Mouse (Mus musculus): ENCODE results near the gene Itgal. TPM values are rescaled to one million over a fixed set of nuclear protein-coding genes. Genes with fewer than 3 reads are reported as not detected.

Itgal gene
- polyA plus RNA-seq, 1 experiment: 0.81 TPM

DNA sequence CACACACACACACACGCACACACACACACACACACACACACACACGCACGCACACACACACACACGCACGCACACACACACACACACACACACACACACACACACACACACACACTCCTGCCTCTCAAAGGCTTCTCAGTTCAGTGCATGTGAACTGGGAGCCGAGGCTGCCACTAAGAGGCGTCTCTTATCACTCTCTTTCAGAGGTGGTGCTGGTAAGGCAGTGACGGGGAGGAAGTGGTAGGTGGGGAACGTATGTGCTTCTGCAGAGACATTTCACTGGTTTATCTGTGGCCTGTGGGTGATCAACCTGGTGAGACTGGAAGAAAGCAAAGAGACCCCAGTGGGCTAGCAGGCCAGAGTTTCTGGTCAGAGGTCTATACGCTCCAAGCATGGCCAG lies 10.9 kb upstream of the Itgal start:
- H3K9me3 ChIP-seq (replicated peaks; ENCODE audit: control insufficient read depth, insufficient read depth, low read length, poor library complexity, severe bottlenecking): no peaks in the 10 kb centered on the region
- no peak overlapping the region for H3K27ac ChIP-seq (ENCODE audit: insufficient read depth, low read length)

DNA sequence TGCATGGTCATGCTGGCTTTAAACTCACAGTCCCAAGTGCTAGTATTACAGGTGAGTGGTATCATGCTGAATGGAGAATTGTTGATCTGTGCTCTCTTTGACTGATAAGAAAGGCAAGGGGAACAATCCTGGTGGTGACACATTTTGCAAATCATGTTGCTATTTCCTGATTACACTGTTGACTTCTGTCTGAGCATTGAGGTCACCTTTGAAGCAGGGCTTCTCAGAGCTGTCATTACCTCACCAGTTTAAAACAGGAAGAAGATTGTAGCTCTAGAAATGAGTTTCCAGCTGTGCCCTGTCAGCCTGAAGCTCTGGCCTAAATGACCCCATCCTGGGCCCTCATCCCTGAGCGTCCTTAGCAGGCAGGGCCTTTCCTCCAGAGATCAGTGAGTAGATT lies 8.1 kb upstream of the Itgal start:
- Histone ChIP-seq H3K27ac (ENCODE audit: insufficient read depth, low read length) (no peak overlapping the region), H3K9me3 (replicated peaks; ENCODE audit: control insufficient read depth, insufficient read depth, low read length, poor library complexity, severe bottlenecking) (no peaks in the 10 kb centered on the region), H3K4me1 (ENCODE audit: control insufficient read depth, insufficient read depth, low read length) (no peaks in the 10 kb centered on the region), H3K27me3 (ENCODE audit: control insufficient read depth, insufficient read depth, low read length, poor library complexity, severe bottlenecking) (no peaks in the 10 kb centered on the region), H3K36me3 (ENCODE audit: control insufficient read depth, insufficient read depth, low read length, poor library complexity, severe bottlenecking) (no peaks in the 10 kb centered on the region), H3K4me3 (ENCODE audit: low read depth, low read length) (no peak overlapping the region), H3K9ac (ENCODE audit: low read depth, poor library complexity, severe bottlenecking) (no peak overlapping the region)
- TF ChIP-seq POLR2A (IDR thresholded peaks at IDR 0.05; ENCODE audit: insufficient read depth, low read length): no peak
- no peak for TF ChIP-seq CTCF (IDR thresholded peaks at IDR 0.05; ENCODE audit: low read depth, low read length)
- TF ChIP-seq EP300 (IDR thresholded peaks at IDR 0.05; ENCODE audit: insufficient read depth, low read depth, low read length): no peak

More for the DNA sequence above, 10.9 kb upstream of the Itgal start:
- Histone ChIP-seq H3K36me3 (ENCODE audit: control insufficient read depth, insufficient read depth, low read length, poor library complexity, severe bottlenecking) (no peaks in the 10 kb centered on the region), H3K27me3 (ENCODE audit: control insufficient read depth, insufficient read depth, low read length, poor library complexity, severe bottlenecking) (no peaks in the 10 kb centered on the region), H3K4me1 (ENCODE audit: control insufficient read depth, insufficient read depth, low read length) (no peaks in the 10 kb centered on the region), H3K4me3 (ENCODE audit: low read depth, low read length) (no peak overlapping the region), H3K9ac (ENCODE audit: low read depth, poor library complexity, severe bottlenecking) (no peak overlapping the region)
- TF ChIP-seq POLR2A (IDR thresholded peaks at IDR 0.05; ENCODE audit: insufficient read depth, low read length) (no peak), EP300 (IDR thresholded peaks at IDR 0.05; ENCODE audit: insufficient read depth, low read depth, low read length) (no peak), CTCF (IDR thresholded peaks at IDR 0.05; ENCODE audit: low read depth, low read length) (no peak)

GRCm38 (mm10) chr7:127289306-127289705 lies 6.8 kb upstream of the Itgal start:
- H3K36me3 ChIP-seq (ENCODE audit: control insufficient read depth, insufficient read depth, low read length, poor library complexity, severe bottlenecking): no peaks in the 10 kb centered on the region
- no peak overlapping the region for H3K27ac ChIP-seq (ENCODE audit: insufficient read depth, low read length)
- no peaks in the 10 kb centered on the region for H3K27me3 ChIP-seq (ENCODE audit: control insufficient read depth, insufficient read depth, low read length, poor library complexity, severe bottlenecking)
- no peaks in the 10 kb centered on the region for H3K9me3 ChIP-seq (replicated peaks; ENCODE audit: control insufficient read depth, insufficient read depth, low read length, poor library complexity, severe bottlenecking)
- no peaks in the 10 kb centered on the region for H3K4me1 ChIP-seq (ENCODE audit: control insufficient read depth, insufficient read depth, low read length)
- TF ChIP-seq CTCF (IDR thresholded peaks at IDR 0.05; ENCODE audit: low read depth, low read length) (no peak), POLR2A (IDR thresholded peaks at IDR 0.05; ENCODE audit: insufficient read depth, low read length) (no peak), EP300 (IDR thresholded peaks at IDR 0.05; ENCODE audit: insufficient read depth, low read depth, low read length) (no peak)
- no peak overlapping the region for H3K9ac ChIP-seq (ENCODE audit: low read depth, poor library complexity, severe bottlenecking)
- no peak overlapping the region for H3K4me3 ChIP-seq (ENCODE audit: low read depth, low read length)

DNA sequence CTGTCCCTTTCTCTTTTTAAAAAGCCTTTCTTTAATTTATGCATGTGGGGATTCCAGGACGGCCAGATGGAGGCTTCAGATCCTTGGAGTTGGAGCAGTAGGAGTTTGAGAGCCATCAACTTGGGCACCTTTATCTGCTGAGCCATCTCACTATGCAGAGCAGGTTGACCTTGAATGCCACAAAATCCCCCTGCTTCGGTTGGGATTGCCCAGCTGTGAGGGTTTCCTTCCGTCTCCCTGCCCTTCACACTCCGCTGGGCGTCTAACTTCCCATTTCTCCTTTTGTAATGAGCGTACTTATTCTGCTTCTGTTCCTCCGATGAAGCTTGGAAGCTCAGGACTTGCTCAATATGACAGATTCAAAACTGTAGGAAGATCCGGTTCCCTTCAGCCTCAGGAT lies 5.9 kb upstream of the Itgal start:
- TF ChIP-seq EP300 (IDR thresholded peaks at IDR 0.05; ENCODE audit: insufficient read depth, low read depth, low read length) (no peak), CTCF (IDR thresholded peaks at IDR 0.05; ENCODE audit: low read depth, low read length) (no peak), POLR2A (IDR thresholded peaks at IDR 0.05; ENCODE audit: insufficient read depth, low read length) (no peak)
- H3K9me3 ChIP-seq (replicated peaks; ENCODE audit: control insufficient read depth, insufficient read depth, low read length, poor library complexity, severe bottlenecking): no peaks in the 10 kb centered on the region
- no peaks in the 10 kb centered on the region for H3K4me1 ChIP-seq (ENCODE audit: control insufficient read depth, insufficient read depth, low read length)
- no peak overlapping the region for H3K27ac ChIP-seq (ENCODE audit: insufficient read depth, low read length)
- H3K36me3 ChIP-seq (ENCODE audit: control insufficient read depth, insufficient read depth, low read length, poor library complexity, severe bottlenecking): no peaks in the 10 kb centered on the region
- no peak overlapping the region for H3K4me3 ChIP-seq (ENCODE audit: low read depth, low read length)
- no peak overlapping the region for H3K9ac ChIP-seq (ENCODE audit: low read depth, poor library complexity, severe bottlenecking)
- no peaks in the 10 kb centered on the region for H3K27me3 ChIP-seq (ENCODE audit: control insufficient read depth, insufficient read depth, low read length, poor library complexity, severe bottlenecking)

DNA sequence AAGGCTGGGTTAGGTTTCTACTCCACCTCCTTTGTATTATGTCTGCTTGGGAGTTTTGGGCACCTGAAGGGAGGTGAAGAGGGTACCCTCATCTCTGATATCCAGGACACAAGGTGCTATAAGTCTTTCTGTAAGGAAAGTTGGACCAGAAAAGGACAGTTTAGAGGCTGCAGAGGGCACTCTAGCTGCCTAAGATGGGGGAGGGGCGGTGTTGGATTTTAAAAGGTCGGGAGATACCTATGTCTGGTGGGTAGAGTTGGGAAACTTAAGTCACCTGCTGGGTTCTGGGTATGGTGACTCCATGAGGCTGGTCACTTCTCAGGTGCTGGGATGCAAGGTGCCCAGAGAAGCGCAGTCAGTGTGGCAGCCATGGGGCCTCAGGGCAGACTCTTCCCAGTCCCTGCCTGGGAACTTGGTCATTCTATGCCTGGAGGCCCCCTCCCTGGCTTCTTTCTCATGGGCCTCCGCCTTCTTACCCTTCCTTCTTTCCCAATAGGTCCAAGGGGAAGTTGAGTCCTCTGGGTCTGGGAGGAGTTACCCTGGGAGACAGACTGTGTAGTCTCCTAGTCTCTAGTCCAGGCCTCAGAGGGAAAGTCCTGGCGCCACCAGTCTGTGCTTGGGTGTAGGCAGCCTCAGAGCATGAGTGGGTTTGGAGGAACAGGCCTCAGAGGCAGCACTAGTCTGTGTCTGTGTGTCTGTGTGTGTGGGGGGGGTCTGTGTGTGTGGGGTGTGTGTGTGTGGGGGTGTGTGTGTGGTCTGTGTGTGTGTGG lies 911 bp downstream of the Itgal start:
- H3K9me3 ChIP-seq (replicated peaks; ENCODE audit: control insufficient read depth, insufficient read depth, low read length, poor library complexity, severe bottlenecking): no peaks in the 10 kb centered on the region
- H3K4me3 ChIP-seq (ENCODE audit: low read depth, low read length): no peak overlapping the region
- no peaks in the 10 kb centered on the region for H3K4me1 ChIP-seq (ENCODE audit: control insufficient read depth, insufficient read depth, low read length)
- TF ChIP-seq POLR2A (IDR thresholded peaks at IDR 0.05; ENCODE audit: insufficient read depth, low read length) (no peak), EP300 (IDR thresholded peaks at IDR 0.05; ENCODE audit: insufficient read depth, low read depth, low read length) (no peak), CTCF (IDR thresholded peaks at IDR 0.05; ENCODE audit: low read depth, low read length) (no peak)
- H3K36me3 ChIP-seq (ENCODE audit: control insufficient read depth, insufficient read depth, low read length, poor library complexity, severe bottlenecking): no peaks in the 10 kb centered on the region
- no peak overlapping the region for H3K9ac ChIP-seq (ENCODE audit: low read depth, poor library complexity, severe bottlenecking)
- H3K27ac ChIP-seq (ENCODE audit: insufficient read depth, low read length): no peak overlapping the region
- H3K27me3 ChIP-seq (ENCODE audit: control insufficient read depth, insufficient read depth, low read length, poor library complexity, severe bottlenecking): no peaks in the 10 kb centered on the region

DNA sequence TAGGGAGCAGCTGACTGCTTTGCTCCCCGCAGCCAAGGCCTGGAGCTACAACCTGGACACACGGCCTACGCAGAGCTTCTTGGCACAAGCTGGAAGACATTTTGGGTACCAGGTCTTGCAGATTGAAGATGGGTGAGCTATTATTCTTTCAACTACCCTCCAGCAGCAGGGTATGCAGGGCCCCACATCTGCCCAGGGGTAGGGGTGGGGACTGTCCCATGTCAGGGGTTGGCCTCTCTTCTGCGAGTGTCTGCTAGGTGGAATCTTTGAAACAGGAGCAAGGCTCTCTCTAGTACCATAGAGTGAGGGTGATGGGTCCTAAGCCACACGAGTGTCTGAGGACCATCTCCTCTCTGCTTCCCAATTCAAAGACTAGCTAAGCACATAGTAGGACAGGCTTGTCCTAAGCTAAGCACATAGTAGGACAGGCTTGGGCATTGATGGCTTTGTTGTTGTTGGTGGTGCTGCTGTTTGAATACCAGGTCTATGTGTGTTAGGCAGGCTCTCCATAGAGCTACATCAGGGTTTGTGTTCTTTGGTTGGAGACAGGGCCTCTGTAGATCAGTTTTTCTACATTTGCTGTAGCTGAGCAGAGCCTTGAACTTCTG lies 1.6 kb downstream of the Itgal start:
- no peaks in the 10 kb centered on the region for H3K9me3 ChIP-seq (replicated peaks; ENCODE audit: control insufficient read depth, insufficient read depth, low read length, poor library complexity, severe bottlenecking)
- no peaks in the 10 kb centered on the region for H3K27me3 ChIP-seq (ENCODE audit: control insufficient read depth, insufficient read depth, low read length, poor library complexity, severe bottlenecking)
- no peak overlapping the region for H3K9ac ChIP-seq (ENCODE audit: low read depth, poor library complexity, severe bottlenecking)
- TF ChIP-seq POLR2A (IDR thresholded peaks at IDR 0.05; ENCODE audit: insufficient read depth, low read length) (no peak), EP300 (IDR thresholded peaks at IDR 0.05; ENCODE audit: insufficient read depth, low read depth, low read length) (no peak), CTCF (IDR thresholded peaks at IDR 0.05; ENCODE audit: low read depth, low read length) (no peak)
- H3K4me1 ChIP-seq (ENCODE audit: control insufficient read depth, insufficient read depth, low read length): no peaks in the 10 kb centered on the region
- no peak overlapping the region for H3K4me3 ChIP-seq (ENCODE audit: low read depth, low read length)
- H3K36me3 ChIP-seq (ENCODE audit: control insufficient read depth, insufficient read depth, low read length, poor library complexity, severe bottlenecking): no peaks in the 10 kb centered on the region
- H3K27ac ChIP-seq (ENCODE audit: insufficient read depth, low read length): no peak overlapping the region

Measured in ES-Bruce4 (cell line).